Mouse (Mus musculus): ENCODE measurements around the gene Dvl3.

DNA sequence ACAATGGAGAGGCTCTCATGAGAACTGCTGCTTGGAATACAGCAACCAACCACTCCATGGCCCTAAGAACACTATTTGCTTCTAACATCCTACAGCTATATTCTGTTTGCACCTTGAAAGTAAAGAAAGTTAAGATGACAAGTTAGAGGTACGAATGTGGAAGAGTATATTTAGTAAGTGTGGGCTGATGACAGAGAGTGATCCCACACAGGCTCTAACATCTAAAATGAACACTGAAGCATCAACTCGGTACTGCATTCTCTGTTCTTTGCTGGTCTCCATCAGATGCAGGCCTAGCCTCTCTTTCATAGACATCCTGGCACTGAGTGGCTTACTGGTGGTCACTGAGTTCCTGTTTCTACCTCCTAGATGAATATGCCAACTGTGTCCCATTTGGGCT is 27.5 kb upstream of the Dvl3 start:
- no peak for TF ChIP-seq CTCF (IDR thresholded peaks at IDR 0.05; ENCODE audit: control insufficient read depth, insufficient read depth, insufficient replicate concordance, low read depth, low read length)
- TF ChIP-seq POLR2A (IDR thresholded peaks at IDR 0.05; ENCODE audit: control insufficient read depth, low read depth, low read length): no peak

Data from testis, adult 2 months (tissue).